Mouse (Mus musculus) kidney, embryonic 16.5 days (tissue): Measurements from ENCODE around the gene Mdga1. TPM values are rescaled to one million over a fixed set of nuclear protein-coding genes. Genes with fewer than 3 reads are reported as not detected.

Experiments
- ATAC-seq: fragments of 200-750 bp; cut with Nextera tagmentation; 2 replicates; pipeline ENCODE4 v1.8.0; 2017; ENCODE audit warnings: moderate TSS enrichment; ENCODE audit not compliant: low FRiP score, low TSS enrichment
- H3K27ac ChIP-seq: fragments of 300-500 bp; sonication (generic); 2 replicates; pipeline ENCODE4 v1.5.1; 2014; ENCODE audit warnings: low read length
- H3K27me3 ChIP-seq: fragments of 300-500 bp; sonication (generic); 2 replicates; pipeline ENCODE4 v1.6.1; 2014; ENCODE audit warnings: low read length, control low read depth, mixed read lengths; ENCODE audit not compliant: insufficient read depth
- H3K36me3 ChIP-seq: fragments of 300-500 bp; sonication (generic); 2 replicates; pipeline ENCODE4 v1.6.1; 2014; ENCODE audit warnings: low read length, control low read depth, mixed read lengths; ENCODE audit not compliant: insufficient read depth
- H3K4me1 ChIP-seq: fragments of 300-500 bp; sonication (generic); 2 replicates; pipeline ENCODE4 v1.6.1; 2014; ENCODE audit warnings: low read length, control low read depth, mixed read lengths; ENCODE audit not compliant: insufficient read depth
- H3K4me2 ChIP-seq: fragments of 300-500 bp; sonication (generic); replicated peaks from 2 replicates; pipeline ENCODE4 v1.6.1; 2014; ENCODE audit warnings: low read depth, low read length
- H3K4me3 ChIP-seq: fragments of 300-500 bp; sonication (generic); 2 replicates; pipeline ENCODE4 v1.5.1; 2014; ENCODE audit warnings: mild to moderate bottlenecking, low read length
- H3K9ac ChIP-seq: fragments of 300-500 bp; sonication (generic); replicated peaks from 2 replicates; pipeline ENCODE4 v1.6.1; 2014; ENCODE audit warnings: low read length
- H3K9me3 ChIP-seq: fragments of 300-500 bp; sonication (generic); 2 replicates; pipeline ENCODE4 v1.6.1; 2016; ENCODE audit warnings: low read length, control low read depth
- WGBS: fragments of 180-500 bp; shearing (Covaris S2); extraction: QIAGEN DNeasy Blood & Tissue Kit; methylation state at CpG from one replicate; pipeline ENCODE4 v1.1.7; 2014; 5-methylcytosine and 5-hydroxymethylcytosine counted together
- polyA plus RNA-seq: library from polyadenylated mRNA; unstranded; fragments of >200 nt; fragmentation: Nextera tagmentation; extraction: Ambion mirVana; gene quantifications from 2 replicates; pipeline ENCODE4 v1.2.1, GENCODE M21; 2015

Mdga1 gene
- 1.9 and 2.4 TPM in 2 replicates for polyA plus RNA-seq

DNA sequence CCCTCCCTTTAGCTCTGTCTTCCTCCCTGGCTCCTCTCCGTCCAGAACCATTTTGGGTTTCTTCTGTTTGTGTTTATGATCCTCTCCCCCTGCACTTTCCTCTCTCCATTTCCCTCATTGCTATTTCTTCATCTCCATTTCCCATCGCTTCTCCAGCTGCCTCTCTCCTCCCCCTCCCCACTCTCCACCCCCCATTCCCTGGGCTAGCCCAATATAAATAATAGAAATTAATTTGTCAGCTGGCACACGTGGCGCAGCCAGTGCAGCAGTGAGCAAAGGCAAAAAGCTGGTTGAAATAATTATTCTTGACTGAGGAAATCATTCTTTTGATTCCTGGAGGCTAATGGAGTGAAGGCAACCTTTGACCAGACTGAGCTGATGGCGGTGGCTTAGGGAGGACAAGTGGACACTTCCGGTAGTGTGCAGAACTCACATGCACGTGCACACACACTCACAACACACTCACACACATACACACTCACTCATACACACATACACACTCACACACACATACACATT, at the start of gene Mdga1:
Gene Mdga1, minus strand, starts transcription at position 51 of the 519 bp plus-strand sequence.
- no peak for ATAC-seq
- Histone ChIP-seq H3K4me3 (no peak within 1 kb of the TSS), H3K27ac (no peak within 1 kb of the TSS), H3K4me1 (peaks cover 7% of the 10 kb centered on the region; the same call in 1 of the 2 replicates), H3K9ac (no peak within 1 kb of the TSS), H3K4me2 (no peak within 1 kb of the TSS), H3K36me3 (no peaks in the 10 kb centered on the region), H3K9me3 (no peaks in the 10 kb centered on the region), H3K27me3 (peaks cover 10% of the 10 kb centered on the region; the same call in 1 of the 2 replicates)
- WGBS, result 51% methylated on average over 7 of the region's 7 CpGs

DNA sequence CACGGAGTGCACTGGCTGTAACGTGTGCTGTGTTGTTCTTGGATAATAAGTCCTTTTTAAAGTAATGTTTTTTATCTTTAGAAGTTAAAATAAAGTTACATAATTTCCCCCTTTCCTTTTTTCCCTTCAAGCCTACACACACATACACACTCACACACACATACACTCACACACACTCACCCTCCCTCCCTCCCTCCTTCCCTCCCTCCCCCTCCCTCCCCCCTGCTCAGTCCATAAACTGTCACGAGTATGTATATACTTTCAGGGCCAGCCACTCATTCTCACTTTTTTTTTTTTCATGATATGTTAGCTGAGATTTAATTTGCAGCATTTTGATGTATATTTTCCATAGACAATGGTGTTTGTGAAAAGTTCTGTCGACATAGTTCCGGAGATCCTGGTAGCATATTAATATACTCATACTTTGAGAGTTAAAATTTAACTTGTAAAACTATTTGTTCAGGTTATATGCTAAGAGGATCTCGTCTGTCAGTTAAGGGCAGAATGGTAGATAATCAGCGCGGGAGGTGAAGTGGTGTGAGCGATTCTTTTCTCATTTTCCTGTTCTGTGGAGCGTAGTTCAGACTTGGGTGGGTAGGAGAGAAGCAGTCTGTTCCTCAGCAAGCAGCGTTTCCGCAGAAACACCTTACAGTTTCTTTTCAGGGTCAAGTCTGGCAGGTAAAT, 49.2 kb upstream of the Mdga1 start:
- Histone ChIP-seq H3K9ac (no peak overlapping the region), H3K36me3 (no peaks in the 10 kb centered on the region), H3K27ac (peak overlapping the region; percentile 71; the same call in 1 of the 2 replicates), H3K4me3 (no peak overlapping the region), H3K9me3 (peaks cover 5% of the 10 kb centered on the region; the same call in 1 of the 2 replicates), H3K27me3 (no peaks in the 10 kb centered on the region), H3K4me1 (peaks cover 44% of the 10 kb centered on the region), H3K4me2 (0 out of 2 replicates have a peak overlapping the region, but pooled peaks have one; percentile 4)
- 53% methylated on average over 12 of the region's 12 CpGs for WGBS
- no peak for ATAC-seq

DNA sequence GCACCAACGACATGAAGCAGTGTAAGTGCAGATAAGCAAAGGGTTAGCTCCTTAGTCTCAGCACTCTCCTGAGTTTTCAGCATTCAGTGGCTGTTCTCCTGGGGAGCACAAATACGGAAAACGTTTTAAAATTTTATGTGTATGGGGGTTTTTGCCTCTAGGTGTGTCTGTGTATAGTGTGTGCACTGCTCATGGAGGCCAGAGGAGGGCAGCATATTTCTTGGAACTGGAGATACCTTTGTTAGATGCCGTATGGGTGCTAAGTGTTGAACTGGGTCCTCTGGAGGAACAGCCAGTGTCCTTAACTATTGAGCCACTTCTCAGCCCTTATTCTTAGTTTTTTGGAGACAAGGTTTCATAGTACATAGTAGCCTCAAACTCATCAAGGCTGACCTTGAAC, 44.8 kb upstream of the Mdga1 start:
- ATAC-seq, result no peak
- WGBS, result 93% methylated on average over 4 of the region's 4 CpGs
- H3K36me3 ChIP-seq, result no peaks in the 10 kb centered on the region
- H3K9me3 ChIP-seq, result peaks cover 5% of the 10 kb centered on the region; the same call in 1 of the 2 replicates
- no peak overlapping the region for H3K4me3 ChIP-seq
- no peak overlapping the region for H3K9ac ChIP-seq
- no peaks in the 10 kb centered on the region for H3K27me3 ChIP-seq
- no peak overlapping the region for H3K4me2 ChIP-seq
- H3K27ac ChIP-seq, result no peak overlapping the region
- H3K4me1 ChIP-seq, result peaks cover 25% of the 10 kb centered on the region

DNA sequence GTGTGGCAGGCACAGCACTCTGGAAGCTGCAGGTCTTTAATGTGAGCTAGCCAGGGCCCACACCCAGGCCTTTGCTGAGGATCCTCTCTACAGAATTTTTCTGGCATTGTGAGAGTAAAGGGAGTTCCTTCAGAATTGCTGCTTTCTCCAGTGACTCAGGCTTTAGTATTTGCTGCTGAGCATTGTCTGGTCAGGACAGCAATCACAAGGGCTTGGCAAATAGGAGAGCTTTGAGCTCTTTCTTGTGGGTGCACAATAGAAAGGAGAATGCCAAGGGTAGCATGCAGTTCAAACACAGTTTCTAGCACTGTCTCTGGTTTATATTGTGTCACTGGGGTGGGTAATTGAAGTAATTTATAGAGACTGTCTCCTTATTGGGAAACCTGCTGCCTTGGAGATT, 38.5 kb upstream of the Mdga1 start:
- no peak for ATAC-seq
- Histone ChIP-seq H3K9ac (0 out of 2 replicates have a peak overlapping the region, but pooled peaks have one; percentile 46), H3K27me3 (no peaks in the 10 kb centered on the region), H3K9me3 (no peaks in the 10 kb centered on the region), H3K4me2 (0 out of 2 replicates have a peak overlapping the region, but pooled peaks have one; percentile 17), H3K4me3 (no peak overlapping the region), H3K27ac (peak overlapping the region; percentile 58; the same call in 1 of the 2 replicates), H3K4me1 (peaks cover 43% of the 10 kb centered on the region), H3K36me3 (no peaks in the 10 kb centered on the region)

DNA sequence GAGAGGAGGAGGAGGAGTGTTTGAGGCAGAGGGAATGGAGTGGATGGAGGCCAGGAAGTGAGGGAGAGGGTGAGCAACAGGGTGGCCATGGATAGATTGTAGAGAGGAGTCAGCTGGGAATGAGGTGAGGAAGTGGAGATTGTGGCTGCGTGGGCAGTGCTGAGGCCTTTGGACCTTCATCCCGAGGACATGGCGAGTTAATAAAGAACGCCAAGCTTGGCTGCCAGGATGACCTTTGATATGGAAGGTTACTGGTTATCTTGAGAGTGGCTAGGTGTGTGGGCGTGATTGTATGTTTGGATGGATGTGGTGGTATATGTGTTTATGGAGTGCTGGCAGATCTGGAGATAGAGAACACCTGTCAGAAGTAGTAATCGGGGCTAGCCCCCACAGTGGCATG, 38.0 kb upstream of the Mdga1 start:
- no peak overlapping the region for H3K9ac ChIP-seq
- H3K4me2 ChIP-seq, result peak overlapping the region; percentile 17; the same call in 1 of the 2 replicates
- no peak overlapping the region for H3K27ac ChIP-seq
- H3K9me3 ChIP-seq, result no peaks in the 10 kb centered on the region
- no peak overlapping the region for H3K4me3 ChIP-seq
- H3K27me3 ChIP-seq, result no peaks in the 10 kb centered on the region
- WGBS, result 35% methylated on average over 6 of the region's 6 CpGs
- H3K36me3 ChIP-seq, result no peaks in the 10 kb centered on the region
- no peak for ATAC-seq
- H3K4me1 ChIP-seq, result peaks cover 45% of the 10 kb centered on the region

DNA sequence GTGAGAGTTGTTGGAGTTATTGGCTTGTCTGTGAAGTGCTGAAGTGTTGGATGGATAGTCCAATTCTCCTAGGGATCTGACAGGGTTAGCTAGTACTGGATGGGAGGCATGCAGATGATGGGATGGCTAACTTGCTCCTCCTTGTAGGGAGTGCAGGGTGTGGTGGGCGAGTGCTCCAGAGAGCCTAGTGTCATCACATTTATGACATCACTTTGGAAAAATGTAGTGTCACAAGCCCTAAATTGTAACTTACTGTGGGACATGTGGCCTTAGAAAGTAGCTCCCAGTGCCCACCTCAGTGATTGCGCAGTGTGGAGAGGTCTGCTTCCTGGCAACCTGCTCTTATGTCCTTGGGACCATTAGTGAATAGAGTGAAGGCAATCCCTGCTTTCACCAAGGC, 37.0 kb upstream of the Mdga1 start:
- WGBS, result 82% methylated on average over 2 of the region's 2 CpGs
- Histone ChIP-seq H3K36me3 (no peaks in the 10 kb centered on the region), H3K27me3 (no peaks in the 10 kb centered on the region), H3K9ac (0 out of 2 replicates have a peak overlapping the region, but pooled peaks have one; percentile 12), H3K4me2 (peak overlapping the region; percentile 29), H3K4me1 (peaks cover 45% of the 10 kb centered on the region), H3K4me3 (0 out of 2 replicates have a peak overlapping the region, but pooled peaks have one; percentile 6), H3K9me3 (no peaks in the 10 kb centered on the region), H3K27ac (no peak overlapping the region; the same call in 1 of the 2 replicates)
- no peak for ATAC-seq

GRCm38 (mm10) chr17:30005451-30005941, 35.6 kb upstream of the Mdga1 start:
- Histone ChIP-seq H3K27me3 (no peaks in the 10 kb centered on the region), H3K4me2 (peak overlapping the region; percentile 70), H3K4me1 (peaks cover 44% of the 10 kb centered on the region), H3K9ac (peak overlapping the region; percentile 100), H3K4me3 (peak overlapping the region; percentile 98), H3K27ac (peak overlapping the region; percentile 100), H3K36me3 (no peaks in the 10 kb centered on the region), H3K9me3 (no peaks in the 10 kb centered on the region)
- WGBS, result 0% methylated on average over 17 of the region's 19 CpGs
- ATAC-seq, result peak; percentile 39

DNA sequence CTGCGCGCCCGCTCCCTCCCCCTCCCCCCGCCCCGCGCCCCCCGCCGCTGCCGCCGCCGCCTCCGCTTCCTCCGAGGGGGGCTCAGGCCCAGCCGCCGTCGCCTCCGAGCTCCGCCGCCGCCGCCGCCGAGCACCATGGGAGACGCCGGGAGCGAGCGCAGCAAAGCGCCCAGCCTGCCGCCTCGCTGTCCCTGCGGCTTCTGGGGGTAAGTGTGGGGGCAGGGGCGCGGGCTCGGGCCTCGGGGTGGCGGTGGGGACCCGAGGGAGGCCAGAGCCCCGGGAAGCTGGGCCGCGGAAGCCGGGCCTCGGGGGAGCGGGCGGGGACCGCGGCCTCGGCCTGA, 35.2 kb upstream of the Mdga1 start:
- H3K4me3 ChIP-seq, result peak overlapping the region; percentile 98
- H3K27ac ChIP-seq, result peak overlapping the region; percentile 100
- H3K9ac ChIP-seq, result peak overlapping the region; percentile 100
- H3K27me3 ChIP-seq, result no peaks in the 10 kb centered on the region
- peaks cover 40% of the 10 kb centered on the region for H3K4me1 ChIP-seq
- no peaks in the 10 kb centered on the region for H3K9me3 ChIP-seq
- H3K4me2 ChIP-seq, result peak overlapping the region; percentile 70
- no peaks in the 10 kb centered on the region for H3K36me3 ChIP-seq
- ATAC-seq, result peak; percentile 39
- WGBS, result 4% methylated on average over 10 of the region's 47 CpGs

DNA sequence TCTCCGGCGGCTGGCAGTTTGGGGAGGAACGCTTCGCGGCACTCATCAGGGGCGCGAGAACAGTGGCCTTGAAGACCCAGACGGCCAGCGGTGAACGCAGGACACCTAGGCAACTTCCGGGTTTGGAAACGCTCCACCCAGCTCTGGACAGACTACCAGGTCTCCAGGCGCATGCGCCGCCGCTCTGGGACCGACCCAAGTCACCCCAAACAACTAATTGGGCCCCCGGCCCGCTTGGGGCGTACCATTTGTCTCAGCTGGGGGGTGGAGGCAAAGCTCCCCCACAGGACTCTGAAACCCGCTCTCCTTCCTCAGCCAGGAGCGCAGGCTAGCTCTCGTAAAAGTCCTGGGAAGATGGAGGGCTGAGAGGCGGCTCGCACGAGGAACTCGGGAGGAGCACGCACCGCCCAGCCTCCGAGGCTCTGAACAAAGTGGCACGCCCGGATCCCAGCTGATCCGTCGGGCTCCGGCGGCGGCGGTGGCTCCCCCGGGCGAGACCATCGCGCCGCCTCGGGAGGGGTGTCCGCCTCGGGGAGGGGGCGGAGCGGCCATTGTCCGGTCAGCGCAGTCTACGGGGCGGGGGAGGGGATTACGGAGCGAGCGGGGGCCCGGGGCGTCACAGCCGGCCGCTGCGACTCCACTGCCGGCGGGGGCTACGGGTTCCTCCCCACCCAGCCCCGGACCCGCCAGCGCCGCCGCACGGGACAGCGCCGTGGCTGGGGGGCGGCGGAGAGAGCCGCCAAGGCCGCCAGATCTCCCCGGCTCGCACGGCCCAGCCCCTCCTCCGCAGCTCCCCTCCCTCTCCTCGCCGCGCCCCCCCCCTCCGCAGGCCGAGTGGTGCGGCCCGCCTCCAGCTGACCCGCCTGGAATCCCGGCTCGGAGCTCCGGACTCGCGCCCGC, 34.6 kb upstream of the Mdga1 start, which contains the start of gene Zfand3:
Gene Zfand3, plus strand, starts transcription at position 531 of the 900 bp plus-strand sequence.
- peak within 1 kb of the TSS; percentile 98 for H3K4me3 ChIP-seq
- peak within 1 kb of the TSS; percentile 100 for H3K27ac ChIP-seq
- no peaks in the 10 kb centered on the region for H3K36me3 ChIP-seq
- under 1% methylated on average over 54 of the region's 93 CpGs for WGBS
- peak; percentile 94 for ATAC-seq
- peak within 1 kb of the TSS; percentile 100 for H3K9ac ChIP-seq
- H3K4me1 ChIP-seq, result peaks cover 37% of the 10 kb centered on the region
- H3K9me3 ChIP-seq, result no peaks in the 10 kb centered on the region
- no peaks in the 10 kb centered on the region for H3K27me3 ChIP-seq
- peak within 1 kb of the TSS; percentile 90 for H3K4me2 ChIP-seq
